Mouse (Mus musculus) cerebellum, adult 9-11 months (tissue): Measurements from ENCODE around the gene Batf2.
"Not testable (repeated sequence)": the region's sequence is repeated elsewhere in the genome, so short reads cannot be mapped to it uniquely, and the experiment has no call there.

Source experiments
- DNase-seq: peaks from one replicate; pipeline ENCODE4 v3.0.0; 2022

Batf2 gene

GRCm38 (mm10) chr19:6132171-6132827 lies 8.5 kb upstream of the Batf2 start:
- no peak for DNase-seq

GRCm38 (mm10) chr19:6133197-6133596 lies 7.6 kb upstream of the Batf2 start:
- DNase-seq: not testable (repeated sequence)

- no peak for DNase-seq
These were observed 4.4 kb upstream of the Batf2 start for GRCm38 (mm10) chr19:6136397-6136796.

GRCm38 (mm10) chr19:6139701-6140100 lies 1.1 kb upstream of the Batf2 start:
- peak; percentile 72 for DNase-seq

- DNase-seq: no peak
These were observed 457 bp upstream of the Batf2 start for GRCm38 (mm10) chr19:6140374-6140677.

- peak; percentile 88 for DNase-seq
These were observed 589 bp downstream of the Batf2 start, which contains the start of gene Arl2 for GRCm38 (mm10) chr19:6141394-6141749. TSS of gene Arl2 (minus strand) at chr19:6141548.

- DNase-seq: no peak
These were observed 4.1 kb downstream of the Batf2 start for GRCm38 (mm10) chr19:6144842-6145241.

GRCm38 (mm10) chr19:6155174-6155573 lies 14.4 kb downstream of the Batf2 start:
- DNase-seq: no peak

GRCm38 (mm10) chr19:6156372-6156771 lies 15.6 kb downstream of the Batf2 start:
- DNase-seq: no peak

- peak; percentile 43 for DNase-seq
These were observed 16.4 kb downstream of the Batf2 start for GRCm38 (mm10) chr19:6157220-6157619.

GRCm38 (mm10) chr19:6163872-6164547 lies 23.2 kb downstream of the Batf2 start:
- no peak for DNase-seq

GRCm38 (mm10) chr19:6166750-6167149 lies 26.0 kb downstream of the Batf2 start:
- DNase-seq: no peak

GRCm38 (mm10) chr19:6171215-6171614 lies 30.4 kb downstream of the Batf2 start:
- DNase-seq: no peak

GRCm38 (mm10) chr19:6174771-6175170 lies 34.0 kb downstream of the Batf2 start:
- DNase-seq: peak; percentile 53

- DNase-seq: no peak
These were observed 38.0 kb downstream of the Batf2 start for GRCm38 (mm10) chr19:6178775-6179174.

GRCm38 (mm10) chr19:6181629-6182028 lies 40.8 kb downstream of the Batf2 start:
- no peak for DNase-seq

- DNase-seq: peak; percentile 83
These were observed 41.8 kb downstream of the Batf2 start for GRCm38 (mm10) chr19:6182534-6182933.

GRCm38 (mm10) chr19:6184131-6184530 lies 43.3 kb downstream of the Batf2 start, which contains the start of gene Majin:
TSS of gene Majin (plus strand) at chr19:6184388.
- DNase-seq: no peak

- no peak for DNase-seq
These were observed 63.5 kb downstream of the Batf2 start for GRCm38 (mm10) chr19:6204265-6204664.

- no peak for DNase-seq
These were observed 65.9 kb downstream of the Batf2 start for GRCm38 (mm10) chr19:6206716-6207115.

- DNase-seq: no peak
These were observed 75.4 kb downstream of the Batf2 start for GRCm38 (mm10) chr19:6216046-6216705.

- DNase-seq: no peak
These were observed 77.8 kb downstream of the Batf2 start for GRCm38 (mm10) chr19:6218606-6219005.
